Mouse (Mus musculus): ENCODE results near the gene Cebpa. TPM values are rescaled to one million over a fixed set of nuclear protein-coding genes. Genes with fewer than 3 reads are reported as not detected.

The Cebpa gene
- polyA plus RNA-seq, 1 experiment: 105 TPM

DNA sequence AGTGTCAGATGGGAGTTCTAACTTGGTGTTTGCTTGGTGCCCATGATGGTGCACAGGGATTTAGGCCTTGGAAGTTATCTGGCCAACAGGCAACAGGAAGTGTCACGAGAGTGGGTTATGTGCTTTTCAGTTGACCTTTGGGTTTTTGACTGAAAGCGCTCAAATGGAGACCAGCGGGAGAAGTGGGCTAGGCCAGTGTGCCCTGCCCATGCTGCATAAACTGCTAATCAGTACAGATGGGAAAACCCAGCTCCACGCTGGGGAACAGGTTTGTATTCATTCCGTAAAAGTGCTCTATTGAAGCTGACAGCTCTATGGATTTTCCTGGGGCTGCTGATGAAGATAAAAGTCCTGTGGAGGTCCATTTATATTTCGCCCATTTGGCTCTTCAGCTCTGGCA is 10.4 kb upstream of the Cebpa start:
- peaks cover 8% of the 10 kb centered on the region; the same call in 1 of the 2 replicates for H3K4me1 ChIP-seq (ENCODE audit: control insufficient read depth, insufficient read depth, insufficient read length, low read length)
- no peak overlapping the region for H3K4me3 ChIP-seq (ENCODE audit: low read depth, low read length)
- H3K27me3 ChIP-seq (ENCODE audit: control insufficient read depth, insufficient read depth, low read length): no peaks in the 10 kb centered on the region
- WGBS: 39% methylated on average over 6 of the region's 6 CpGs
- TF ChIP-seq CTCF (IDR thresholded peaks at IDR 0.05; ENCODE audit: extremely low read depth, insufficient read length, insufficient replicate concordance, low read depth, low read length): no peak
- no peak for TF ChIP-seq POLR2A (IDR thresholded peaks at IDR 0.05; ENCODE audit: low read depth, low read length)
- no peak overlapping the region for H3K27ac ChIP-seq (ENCODE audit: insufficient read depth, low read depth, low read length)
- H3K36me3 ChIP-seq (ENCODE audit: control insufficient read depth, insufficient read depth, low read length): no peaks in the 10 kb centered on the region

GRCm38 (mm10) chr7:35113136-35113535 is 6.0 kb upstream of the Cebpa start:
- no peaks in the 10 kb centered on the region for H3K36me3 ChIP-seq (ENCODE audit: control insufficient read depth, insufficient read depth, low read length)
- H3K4me1 ChIP-seq (ENCODE audit: control insufficient read depth, insufficient read depth, insufficient read length, low read length): peaks cover 11% of the 10 kb centered on the region; the same call in 1 of the 2 replicates
- H3K27me3 ChIP-seq (ENCODE audit: control insufficient read depth, insufficient read depth, low read length): no peaks in the 10 kb centered on the region
- WGBS: 45% methylated on average over 4 of the region's 4 CpGs
- H3K4me3 ChIP-seq (ENCODE audit: low read depth, low read length): no peak overlapping the region
- H3K27ac ChIP-seq (ENCODE audit: insufficient read depth, low read depth, low read length): no peak overlapping the region
- TF ChIP-seq POLR2A (IDR thresholded peaks at IDR 0.05; ENCODE audit: low read depth, low read length) (no peak), CTCF (IDR thresholded peaks at IDR 0.05; ENCODE audit: extremely low read depth, insufficient read length, insufficient replicate concordance, low read depth, low read length) (no peak)

GRCm38 (mm10) chr7:35113721-35114120 is 5.4 kb upstream of the Cebpa start:
- Histone ChIP-seq H3K27ac (ENCODE audit: insufficient read depth, low read depth, low read length) (no peak overlapping the region), H3K27me3 (ENCODE audit: control insufficient read depth, insufficient read depth, low read length) (no peaks in the 10 kb centered on the region), H3K4me3 (ENCODE audit: low read depth, low read length) (no peak overlapping the region), H3K36me3 (ENCODE audit: control insufficient read depth, insufficient read depth, low read length) (no peaks in the 10 kb centered on the region), H3K4me1 (ENCODE audit: control insufficient read depth, insufficient read depth, insufficient read length, low read length) (peaks cover 8% of the 10 kb centered on the region; the same call in 1 of the 2 replicates)
- WGBS: 81% methylated on average over 5 of the region's 5 CpGs
- TF ChIP-seq POLR2A (IDR thresholded peaks at IDR 0.05; ENCODE audit: low read depth, low read length): no peak
- no peak for TF ChIP-seq CTCF (IDR thresholded peaks at IDR 0.05; ENCODE audit: extremely low read depth, insufficient read length, insufficient replicate concordance, low read depth, low read length)

- Histone ChIP-seq H3K4me3 (ENCODE audit: low read depth, low read length) (peak overlapping the region; percentile 30; the same call in 1 of the 2 replicates), H3K27ac (ENCODE audit: insufficient read depth, low read depth, low read length) (peak overlapping the region; percentile 99), H3K36me3 (ENCODE audit: control insufficient read depth, insufficient read depth, low read length) (no peaks in the 10 kb centered on the region), H3K4me1 (ENCODE audit: control insufficient read depth, insufficient read depth, insufficient read length, low read length) (peaks cover 8% of the 10 kb centered on the region; the same call in 1 of the 2 replicates), H3K27me3 (ENCODE audit: control insufficient read depth, insufficient read depth, low read length) (no peaks in the 10 kb centered on the region)
- 27% methylated on average over 3 of the region's 3 CpGs for whole genome bisulfite sequencing
- TF ChIP-seq CTCF (IDR thresholded peaks at IDR 0.05; ENCODE audit: extremely low read depth, insufficient read length, insufficient replicate concordance, low read depth, low read length) (no peak), POLR2A (IDR thresholded peaks at IDR 0.05; ENCODE audit: low read depth, low read length) (peak; percentile 29; the same call in 1 of the 2 replicates)
Observed at GRCm38 (mm10) chr7:35116524-35116923, 2.6 kb upstream of the Cebpa start.

DNA sequence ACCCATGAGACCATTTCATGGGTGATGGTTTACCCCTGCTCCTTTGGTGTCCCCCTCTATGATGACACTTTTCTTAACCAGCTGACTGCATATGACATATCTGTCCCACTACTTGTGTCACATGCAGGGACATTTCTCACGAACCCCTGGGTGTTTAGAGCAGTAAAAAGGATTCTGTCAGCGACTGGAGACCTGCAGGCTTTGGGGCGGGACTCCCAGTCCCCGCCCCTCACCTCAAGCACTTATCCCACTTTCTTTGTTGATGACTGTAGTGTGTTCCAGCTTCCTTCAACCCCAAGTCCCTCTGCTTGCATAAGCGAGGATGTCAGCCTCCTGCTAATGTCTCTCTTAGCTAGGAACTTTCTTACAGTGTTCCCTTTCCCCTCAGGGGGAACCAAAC is 2.0 kb upstream of the Cebpa start:
- H3K27me3 ChIP-seq (ENCODE audit: control insufficient read depth, insufficient read depth, low read length): no peaks in the 10 kb centered on the region
- no peaks in the 10 kb centered on the region for H3K36me3 ChIP-seq (ENCODE audit: control insufficient read depth, insufficient read depth, low read length)
- no peak overlapping the region for H3K4me3 ChIP-seq (ENCODE audit: low read depth, low read length)
- peaks cover 8% of the 10 kb centered on the region; the same call in 1 of the 2 replicates for H3K4me1 ChIP-seq (ENCODE audit: control insufficient read depth, insufficient read depth, insufficient read length, low read length)
- no peak for TF ChIP-seq CTCF (IDR thresholded peaks at IDR 0.05; ENCODE audit: extremely low read depth, insufficient read length, insufficient replicate concordance, low read depth, low read length)
- TF ChIP-seq POLR2A (IDR thresholded peaks at IDR 0.05; ENCODE audit: low read depth, low read length): no peak; the same call in 1 of the 2 replicates
- 20% methylated on average over 5 of the region's 5 CpGs for WGBS
- peak overlapping the region; percentile 99 for H3K27ac ChIP-seq (ENCODE audit: insufficient read depth, low read depth, low read length)

DNA sequence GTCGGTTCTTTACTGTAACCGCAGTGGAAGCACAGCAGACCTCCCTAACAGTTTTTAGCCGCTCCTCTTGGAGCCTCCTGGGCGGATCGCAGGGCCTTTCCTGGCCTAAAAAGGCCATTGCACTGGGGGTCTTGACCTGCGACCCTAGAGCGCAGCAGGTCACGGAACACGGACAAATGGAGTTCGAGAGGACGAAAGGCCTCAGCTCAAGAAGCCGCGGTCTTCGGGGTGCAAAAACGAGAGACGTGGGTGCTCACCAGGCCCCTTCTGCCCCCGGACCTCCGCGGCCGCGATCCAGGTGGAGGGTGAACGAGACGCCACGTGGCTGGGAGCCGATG is 1.4 kb upstream of the Cebpa start:
- Histone ChIP-seq H3K27ac (ENCODE audit: insufficient read depth, low read depth, low read length) (peak overlapping the region; percentile 99), H3K4me3 (ENCODE audit: low read depth, low read length) (peak overlapping the region; percentile 92), H3K36me3 (ENCODE audit: control insufficient read depth, insufficient read depth, low read length) (no peaks in the 10 kb centered on the region), H3K27me3 (ENCODE audit: control insufficient read depth, insufficient read depth, low read length) (no peaks in the 10 kb centered on the region), H3K4me1 (ENCODE audit: control insufficient read depth, insufficient read depth, insufficient read length, low read length) (peaks cover 13% of the 10 kb centered on the region)
- TF ChIP-seq CTCF (IDR thresholded peaks at IDR 0.05; ENCODE audit: extremely low read depth, insufficient read length, insufficient replicate concordance, low read depth, low read length): no peak
- TF ChIP-seq POLR2A (IDR thresholded peaks at IDR 0.05; ENCODE audit: low read depth, low read length): no peak
- 2% methylated on average over 25 of the region's 25 CpGs for WGBS

DNA sequence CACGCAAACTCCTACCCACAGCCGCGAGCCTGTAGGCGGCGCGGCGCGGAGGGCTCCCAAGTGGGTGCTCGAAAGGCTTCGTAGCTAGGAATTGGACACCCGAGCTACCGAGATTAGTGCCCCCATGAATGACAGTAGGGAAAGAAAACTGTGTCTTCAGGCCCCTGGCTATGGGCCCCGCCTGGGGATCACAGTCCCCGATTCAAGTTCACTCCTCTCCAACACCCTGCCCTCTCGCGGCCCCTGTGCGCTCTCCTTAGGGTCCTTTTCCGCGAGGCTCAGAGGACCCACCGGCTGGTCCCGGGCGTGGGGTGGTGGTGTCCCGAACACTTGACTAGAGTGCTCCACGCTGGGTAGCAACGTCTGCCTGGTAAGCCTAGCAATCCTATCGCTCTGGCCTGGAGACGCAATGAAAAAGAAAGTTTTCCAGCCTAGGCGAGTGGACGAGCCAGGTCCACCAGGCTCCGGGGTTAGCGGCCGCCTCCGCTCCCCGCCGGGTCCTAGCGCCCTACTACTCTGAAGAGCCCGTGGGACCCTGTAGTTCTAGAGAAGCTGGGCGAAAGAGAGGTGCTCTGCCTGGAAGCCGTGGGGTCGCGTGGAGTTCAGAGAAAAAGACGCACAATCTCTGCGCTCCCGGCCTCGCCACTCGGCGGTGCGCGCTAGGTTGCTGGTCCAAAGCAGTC is 853 bp upstream of the Cebpa start:
- peak; percentile 64; the same call in 1 of the 2 replicates for TF ChIP-seq CTCF (IDR thresholded peaks at IDR 0.05; ENCODE audit: extremely low read depth, insufficient read length, insufficient replicate concordance, low read depth, low read length)
- TF ChIP-seq POLR2A (IDR thresholded peaks at IDR 0.05; ENCODE audit: low read depth, low read length): no peak; the same call in 1 of the 2 replicates
- no peaks in the 10 kb centered on the region for H3K27me3 ChIP-seq (ENCODE audit: control insufficient read depth, insufficient read depth, low read length)
- WGBS: under 1% methylated on average over 49 of the region's 49 CpGs
- peak overlapping the region; percentile 92 for H3K4me3 ChIP-seq (ENCODE audit: low read depth, low read length)
- H3K4me1 ChIP-seq (ENCODE audit: control insufficient read depth, insufficient read depth, insufficient read length, low read length): peaks cover 18% of the 10 kb centered on the region
- H3K27ac ChIP-seq (ENCODE audit: insufficient read depth, low read depth, low read length): peak overlapping the region; percentile 99
- H3K36me3 ChIP-seq (ENCODE audit: control insufficient read depth, insufficient read depth, low read length): no peaks in the 10 kb centered on the region

Measured in small intestine, adult 2 months (tissue).